Mouse (Mus musculus) liver, postnatal 0 days (tissue): ENCODE data around the gene Cebpe. TPM values are rescaled to one million over a fixed set of nuclear protein-coding genes. Genes with fewer than 3 reads are reported as not detected.
A peak's percentile ranks its signal among the peaks of the same experiment; 100 is the strongest.

ENCODE experiments used
- ATAC-seq: fragments of 200-750 bp; cut with Nextera tagmentation; 2 replicates; pipeline ENCODE4 v1.8.0; 2017; ENCODE audit warnings: mild to moderate bottlenecking, moderate library complexity
- DNase-seq: peaks from one replicate; pipeline ENCODE4 v3.0.0-alpha.2; 2016
- H3K27ac ChIP-seq: fragments of 300-500 bp; sonication (generic); 2 replicates; pipeline ENCODE4 v1.5.1; 2014; ENCODE audit warnings: antibody characterized with exemption, moderate library complexity, mild to moderate bottlenecking, low read depth
- H3K27me3 ChIP-seq: fragments of 300-500 bp; sonication (generic); 2 replicates; pipeline ENCODE4 v1.6.1; 2014; ENCODE audit warnings: low read length, control low read depth, mixed read lengths; ENCODE audit not compliant: insufficient read depth
- H3K36me3 ChIP-seq: fragments of 300-500 bp; sonication (generic); replicated peaks from 2 replicates; pipeline ENCODE4 v1.6.1; 2014; ENCODE audit warnings: mild to moderate bottlenecking, control low read depth, low read length, moderate library complexity, mixed read lengths; ENCODE audit not compliant: insufficient read depth
- H3K4me1 ChIP-seq: fragments of 300-500 bp; sonication (generic); 2 replicates; pipeline ENCODE4 v1.6.1; 2014; ENCODE audit warnings: antibody characterized with exemption, mild to moderate bottlenecking, control low read depth; ENCODE audit not compliant: insufficient read depth
- H3K4me2 ChIP-seq: fragments of 300-500 bp; sonication (generic); 2 replicates; pipeline ENCODE4 v1.6.1; 2014; ENCODE audit warnings: low read depth, mild to moderate bottlenecking, low read length, moderate library complexity, mixed read lengths
- H3K4me3 ChIP-seq: fragments of 300-500 bp; sonication (generic); 2 replicates; pipeline ENCODE4 v1.5.1; 2014; ENCODE audit warnings: low read depth, low read length
- H3K9ac ChIP-seq: fragments of 300-500 bp; sonication (generic); replicated peaks from 2 replicates; pipeline ENCODE4 v1.6.1; 2014; ENCODE audit warnings: mild to moderate bottlenecking, moderate library complexity
- H3K9me3 ChIP-seq: fragments of 300-500 bp; sonication (generic); 2 replicates; pipeline ENCODE4 v1.6.1; 2016; ENCODE audit warnings: mild to moderate bottlenecking, control low read depth, low read length, mixed read lengths
- CTCF ChIP-seq: sonication (generic); IDR thresholded peaks from 2 replicates; pipeline ENCODE4 v1.5.1; 2016; ENCODE audit warnings: antibody characterized with exemption, low read depth
- EP300 ChIP-seq: IDR thresholded peaks from 2 replicates; pipeline ENCODE4 v1.6.1; 2016; ENCODE audit warnings: antibody characterized with exemption, low read depth, mild to moderate bottlenecking
- WGBS: fragments of 180-500 bp; shearing (Covaris S2); extraction: QIAGEN DNeasy Blood & Tissue Kit; methylation state at CpG from one replicate; pipeline ENCODE4 v1.1.7; 2014; ENCODE audit not compliant: insufficient replicate concordance; 5-methylcytosine and 5-hydroxymethylcytosine counted together
- polyA plus RNA-seq: library from polyadenylated mRNA; unstranded; fragments of >200 nt; fragmentation: Nextera tagmentation; extraction: Ambion mirVana; gene quantifications from 2 replicates; pipeline ENCODE4 v1.2.1, GENCODE M21; 2015

The Cebpe gene
- polyA plus RNA-seq, 1 experiment from 2014 or later: 13.7 TPM

DNA sequence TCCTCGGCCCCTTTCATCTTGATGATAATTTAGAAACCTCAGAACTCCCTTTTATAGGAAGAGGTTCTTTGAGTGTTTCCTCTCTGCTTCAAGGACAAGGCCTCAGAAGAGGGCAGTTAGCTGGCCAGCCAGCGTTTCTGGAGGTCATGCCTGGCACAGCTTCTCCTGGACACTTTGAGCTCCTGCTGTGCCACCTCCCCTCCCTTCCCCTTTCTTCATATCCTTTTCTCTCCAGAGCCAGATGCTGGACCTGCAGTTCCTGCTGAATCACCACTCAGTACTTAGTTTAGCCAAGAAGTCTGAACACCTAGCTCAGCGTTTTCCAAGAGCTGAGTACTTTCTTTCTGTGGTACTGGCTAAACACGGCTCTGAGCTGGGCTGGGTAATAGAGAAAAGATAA lies 37.3 kb upstream of the Cebpe start:
- no peak for ATAC-seq
- WGBS: 38% methylated on average over 4 of the region's 4 CpGs
- Histone ChIP-seq H3K36me3 (no peaks in the 10 kb centered on the region), H3K4me1 (peaks cover 4% of the 10 kb centered on the region), H3K9me3 (no peaks in the 10 kb centered on the region), H3K27me3 (no peaks in the 10 kb centered on the region), H3K9ac (no peak overlapping the region), H3K4me2 (no peak overlapping the region), H3K4me3 (no peak overlapping the region), H3K27ac (no peak overlapping the region)
- DNase-seq: no peak
- no peak for TF ChIP-seq CTCF
- TF ChIP-seq EP300: no peak

GRCm38 (mm10) chr14:54747942-54748917 lies 36.3 kb upstream of the Cebpe start:
- Histone ChIP-seq H3K4me2 (no peak overlapping the region), H3K4me1 (no peaks in the 10 kb centered on the region), H3K27me3 (no peaks in the 10 kb centered on the region), H3K4me3 (no peak overlapping the region), H3K9ac (no peak overlapping the region), H3K36me3 (no peaks in the 10 kb centered on the region), H3K27ac (no peak overlapping the region), H3K9me3 (no peaks in the 10 kb centered on the region)
- DNase-seq: no peak
- ATAC-seq: no peak
- 69% methylated on average over 16 of the region's 16 CpGs for WGBS
- no peak for TF ChIP-seq EP300

GRCm38 (mm10) chr14:54746038-54746437 lies 34.1 kb upstream of the Cebpe start:
- Histone ChIP-seq H3K4me1 (no peaks in the 10 kb centered on the region), H3K4me2 (no peak overlapping the region), H3K9ac (no peak overlapping the region), H3K9me3 (no peaks in the 10 kb centered on the region), H3K4me3 (no peak overlapping the region), H3K36me3 (no peaks in the 10 kb centered on the region), H3K27me3 (no peaks in the 10 kb centered on the region), H3K27ac (no peak overlapping the region)
- TF ChIP-seq CTCF (no peak), EP300 (no peak)
- DNase-seq: no peak
- no peak for ATAC-seq
- WGBS: 56% methylated on average over 9 of the region's 9 CpGs

DNA sequence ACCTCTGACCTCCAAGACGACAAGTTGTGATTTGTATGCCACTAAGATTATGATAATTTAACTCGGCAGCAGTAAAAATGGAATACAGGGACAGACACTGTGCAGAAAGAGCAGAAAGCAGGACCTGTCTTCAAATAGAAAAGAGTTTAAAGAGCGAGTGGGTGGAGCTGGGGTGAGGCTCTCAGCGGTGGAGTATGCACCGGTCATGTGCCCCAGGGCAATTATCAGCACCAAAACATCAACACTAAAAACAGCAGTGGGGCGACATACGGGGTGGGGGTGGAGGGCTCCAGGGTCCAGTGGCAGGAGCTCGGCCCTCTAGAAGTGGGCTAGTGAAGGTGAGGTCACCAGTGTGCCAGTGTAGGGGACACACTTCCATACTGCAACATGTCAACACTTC lies 32.5 kb upstream of the Cebpe start:
- no peaks in the 10 kb centered on the region for H3K4me1 ChIP-seq
- TF ChIP-seq CTCF: no peak
- no peak for TF ChIP-seq EP300
- H3K4me2 ChIP-seq: no peak overlapping the region
- DNase-seq: no peak
- no peaks in the 10 kb centered on the region for H3K36me3 ChIP-seq
- no peak overlapping the region for H3K27ac ChIP-seq
- H3K4me3 ChIP-seq: no peak overlapping the region
- WGBS: 37% methylated on average over 8 of the region's 8 CpGs
- ATAC-seq: no peak
- H3K27me3 ChIP-seq: no peaks in the 10 kb centered on the region
- H3K9me3 ChIP-seq: no peaks in the 10 kb centered on the region
- H3K9ac ChIP-seq: no peak overlapping the region

GRCm38 (mm10) chr14:54742375-54742774 lies 30.4 kb upstream of the Cebpe start:
- WGBS: 51% methylated on average over 2 of the region's 2 CpGs
- no peaks in the 10 kb centered on the region for H3K36me3 ChIP-seq
- H3K9ac ChIP-seq: no peak overlapping the region
- peak; percentile 34 for DNase-seq
- H3K27ac ChIP-seq: no peak overlapping the region
- TF ChIP-seq CTCF (no peak), EP300 (no peak)
- H3K4me2 ChIP-seq: no peak overlapping the region
- H3K9me3 ChIP-seq: no peaks in the 10 kb centered on the region
- H3K4me1 ChIP-seq: no peaks in the 10 kb centered on the region
- H3K27me3 ChIP-seq: no peaks in the 10 kb centered on the region
- H3K4me3 ChIP-seq: no peak overlapping the region
- no peak for ATAC-seq

GRCm38 (mm10) chr14:54741721-54742120 lies 29.7 kb upstream of the Cebpe start:
- WGBS: 82% methylated on average over 6 of the region's 6 CpGs
- TF ChIP-seq CTCF (no peak), EP300 (no peak)
- Histone ChIP-seq H3K27ac (no peak overlapping the region), H3K9me3 (no peaks in the 10 kb centered on the region), H3K4me2 (no peak overlapping the region), H3K9ac (no peak overlapping the region), H3K4me3 (no peak overlapping the region), H3K4me1 (no peaks in the 10 kb centered on the region), H3K27me3 (no peaks in the 10 kb centered on the region), H3K36me3 (no peaks in the 10 kb centered on the region)
- ATAC-seq (no peak), DNase-seq (no peak)
